Mouse (Mus musculus): ENCODE data around the gene Tenm3. TPM values are rescaled to one million over a fixed set of nuclear protein-coding genes. Genes with fewer than 3 reads are reported as not detected.

The Tenm3 gene
- total RNA-seq, 2 experiments from 2014 or later = 10.7 to 12.6 TPM

- peak; percentile 52 for DNase-seq
- intact Hi-C loops (cut with DNase I; ENCODE audit: low total_unique reads) = no loop called here
These were observed 152.9 kb downstream of the Tenm3 start for GRCm38 (mm10) chr8:48690665-48691395.

- DNase-seq = no peak
- intact Hi-C loops (cut with DNase I; ENCODE audit: low total_unique reads) = no loop called here
These were observed 155.0 kb downstream of the Tenm3 start for GRCm38 (mm10) chr8:48688706-48689105.

- DNase-seq = peak; percentile 18
These were observed 155.6 kb downstream of the Tenm3 start for GRCm38 (mm10) chr8:48688188-48688587.

GRCm38 (mm10) chr8:48673476-48673875 is 170.3 kb downstream of the Tenm3 start:
- intact Hi-C loops (cut with DNase I; ENCODE audit: low total_unique reads) = no loop called here
- DNase-seq = no peak

More at GRCm38 (mm10) chr8:48688188-48688587, 155.6 kb downstream of the Tenm3 start:
- intact Hi-C loops (cut with DNase I; ENCODE audit: low total_unique reads) = no loop called here

- no peak for DNase-seq
- intact Hi-C loops (cut with DNase I; ENCODE audit: low total_unique reads) = no loop called here
These were observed 171.3 kb downstream of the Tenm3 start for GRCm38 (mm10) chr8:48672471-48672870.

- intact Hi-C loops (cut with DNase I; ENCODE audit: low total_unique reads) = no loop called here
- DNase-seq = no peak
These were observed 172.4 kb downstream of the Tenm3 start for GRCm38 (mm10) chr8:48671318-48671717.

GRCm38 (mm10) chr8:48670895-48671294 is 172.9 kb downstream of the Tenm3 start:
- no peak for DNase-seq
- intact Hi-C loops (cut with DNase I; ENCODE audit: low total_unique reads) = no loop called here

GRCm38 (mm10) chr8:48670387-48670786 is 173.4 kb downstream of the Tenm3 start:
- no peak for DNase-seq
- intact Hi-C loops (cut with DNase I; ENCODE audit: low total_unique reads) = no loop called here

- intact Hi-C loops (cut with DNase I; ENCODE audit: low total_unique reads) = no loop called here
- DNase-seq = no peak
These were observed 178.6 kb downstream of the Tenm3 start for GRCm38 (mm10) chr8:48665193-48665592.

- DNase-seq = no peak
- intact Hi-C loops (cut with DNase I; ENCODE audit: low total_unique reads) = no loop called here
These were observed 184.5 kb downstream of the Tenm3 start for GRCm38 (mm10) chr8:48659226-48659625.

- intact Hi-C loops (cut with DNase I; ENCODE audit: low total_unique reads) = no loop called here
- no peak for DNase-seq
These were observed 188.2 kb downstream of the Tenm3 start for GRCm38 (mm10) chr8:48655381-48656043.

GRCm38 (mm10) chr8:48649845-48650244 is 193.9 kb downstream of the Tenm3 start:
- no peak for DNase-seq
- intact Hi-C loops (cut with DNase I; ENCODE audit: low total_unique reads) = no loop called here

- DNase-seq = no peak
These were observed 194.3 kb downstream of the Tenm3 start for GRCm38 (mm10) chr8:48649415-48649814.

GRCm38 (mm10) chr8:48646110-48646509 is 197.6 kb downstream of the Tenm3 start:
- DNase-seq = no peak
- intact Hi-C loops (cut with DNase I; ENCODE audit: low total_unique reads) = no loop called here

More at GRCm38 (mm10) chr8:48649415-48649814, 194.3 kb downstream of the Tenm3 start:
- intact Hi-C loops (cut with DNase I; ENCODE audit: low total_unique reads) = no loop called here

- DNase-seq = no peak
These were observed 205.6 kb downstream of the Tenm3 start for GRCm38 (mm10) chr8:48638129-48638528.

GRCm38 (mm10) chr8:48636979-48637378 is 206.8 kb downstream of the Tenm3 start:
- intact Hi-C loops (cut with DNase I; ENCODE audit: low total_unique reads) = no loop called here
- DNase-seq = no peak

More at GRCm38 (mm10) chr8:48638129-48638528, 205.6 kb downstream of the Tenm3 start:
- intact Hi-C loops (cut with DNase I; ENCODE audit: low total_unique reads) = no loop called here

- DNase-seq = no peak
- intact Hi-C loops (cut with DNase I; ENCODE audit: low total_unique reads) = no loop called here
These were observed 207.9 kb downstream of the Tenm3 start for GRCm38 (mm10) chr8:48635815-48636214.

- DNase-seq = no peak
- intact Hi-C loops (cut with DNase I; ENCODE audit: low total_unique reads) = no loop called here
These were observed 210.3 kb downstream of the Tenm3 start for GRCm38 (mm10) chr8:48633426-48633825.

GRCm38 (mm10) chr8:48622517-48623153 is 221.1 kb downstream of the Tenm3 start:
- DNase-seq = no peak
- intact Hi-C loops (cut with DNase I; ENCODE audit: low total_unique reads) = no loop called here

GRCm38 (mm10) chr8:48615088-48615487 is 228.7 kb downstream of the Tenm3 start:
- intact Hi-C loops (cut with DNase I; ENCODE audit: low total_unique reads) = no loop called here
- DNase-seq = peak; percentile 41
